Mouse (Mus musculus): Measurements from ENCODE around the gene Tgfbr3l. TPM values are rescaled to one million over a fixed set of nuclear protein-coding genes. Genes with fewer than 3 reads are reported as not detected.
A peak's percentile ranks its signal among the peaks of the same experiment; 100 is the strongest.

Gene Tgfbr3l
- total and polyA plus RNA-seq, 3 experiments: 4.5 to 35.0 (median 21.3) TPM

GRCm38 (mm10) chr8:4245737-4246136 is 2.3 kb upstream of the Tgfbr3l start:
- Histone ChIP-seq H3K4me1 (ENCODE audit: insufficient read depth, low read depth, low read length) (peaks cover 16% of the 10 kb centered on the region), H3K36me3 (replicated peaks) (peaks cover 100% of the 10 kb centered on the region), H3K4me3 (ENCODE audit: low read depth, low read length) (no peak overlapping the region), H3K9me3 (replicated peaks) (no peaks in the 10 kb centered on the region), H3K27me3 (ENCODE audit: insufficient read depth, low read length) (no peaks in the 10 kb centered on the region)
- ATAC-seq (ENCODE audit: extremely low read depth, insufficient number of reproducible peaks, low FRiP score, poor library complexity, severe bottlenecking) (no peak), DNase-seq (ENCODE audit: low spot score) (no peak)
- TF ChIP-seq GATA1 (IDR thresholded peaks at IDR 0.05; ENCODE audit: borderline replicate concordance, low read length) (no peak), GATA2 (IDR thresholded peaks at IDR 0.05; ENCODE audit: borderline replicate concordance, low read depth, low read length) (no peak), CTCF (IDR thresholded peaks at IDR 0.05; ENCODE audit: low read depth, low read length) (no peak), POLR2AphosphoS5 (IDR thresholded peaks at IDR 0.05; ENCODE audit: insufficient replicate concordance, low read depth, low read length) (no peak), TAL1 (conservative IDR thresholded peaks at IDR 0.05; ENCODE audit: low read depth, low read length) (no peak)

GRCm38 (mm10) chr8:4247241-4247640 is 773 bp upstream of the Tgfbr3l start:
- ATAC-seq (ENCODE audit: extremely low read depth, insufficient number of reproducible peaks, low FRiP score, poor library complexity, severe bottlenecking): no peak
- Histone ChIP-seq H3K4me3 (ENCODE audit: low read depth, low read length) (no peak overlapping the region), H3K4me1 (ENCODE audit: insufficient read depth, low read depth, low read length) (peaks cover 16% of the 10 kb centered on the region), H3K36me3 (replicated peaks) (peaks cover 91% of the 10 kb centered on the region), H3K27me3 (ENCODE audit: insufficient read depth, low read length) (no peaks in the 10 kb centered on the region), H3K9me3 (replicated peaks) (no peaks in the 10 kb centered on the region)
- DNase-seq (ENCODE audit: low spot score): no peak
- TF ChIP-seq TAL1 (conservative IDR thresholded peaks at IDR 0.05; ENCODE audit: low read depth, low read length) (no peak), CTCF (IDR thresholded peaks at IDR 0.05; ENCODE audit: low read depth, low read length) (no peak), GATA2 (IDR thresholded peaks at IDR 0.05; ENCODE audit: borderline replicate concordance, low read depth, low read length) (no peak), POLR2AphosphoS5 (IDR thresholded peaks at IDR 0.05; ENCODE audit: insufficient replicate concordance, low read depth, low read length) (no peak)

- peaks cover 74% of the 10 kb centered on the region for H3K36me3 ChIP-seq (replicated peaks)
- DNase-seq (ENCODE audit: low spot score) (no peak), ATAC-seq (ENCODE audit: extremely low read depth, insufficient number of reproducible peaks, low FRiP score, poor library complexity, severe bottlenecking) (no peak)
These were observed 1.2 kb downstream of the Tgfbr3l start for GRCm38 (mm10) chr8:4249213-4249612.

GRCm38 (mm10) chr8:4250306-4250970 is 2.4 kb downstream of the Tgfbr3l start:
- H3K9me3 ChIP-seq (replicated peaks): no peaks in the 10 kb centered on the region
- peaks cover 74% of the 10 kb centered on the region for H3K36me3 ChIP-seq (replicated peaks)
- TF ChIP-seq CTCF (IDR thresholded peaks at IDR 0.05; ENCODE audit: low read depth, low read length) (no peak), GATA2 (IDR thresholded peaks at IDR 0.05; ENCODE audit: borderline replicate concordance, low read depth, low read length) (no peak), GATA1 (IDR thresholded peaks at IDR 0.05; ENCODE audit: borderline replicate concordance, low read length) (no peak), TAL1 (conservative IDR thresholded peaks at IDR 0.05; ENCODE audit: low read depth, low read length) (no peak), POLR2AphosphoS5 (IDR thresholded peaks at IDR 0.05; ENCODE audit: insufficient replicate concordance, low read depth, low read length) (no peak)
- no peak for ATAC-seq (ENCODE audit: extremely low read depth, insufficient number of reproducible peaks, low FRiP score, poor library complexity, severe bottlenecking)
- peaks cover 27% of the 10 kb centered on the region for H3K4me1 ChIP-seq (ENCODE audit: insufficient read depth, low read depth, low read length)
- H3K27me3 ChIP-seq (ENCODE audit: insufficient read depth, low read length): no peaks in the 10 kb centered on the region
- no peak for DNase-seq (ENCODE audit: low spot score)
- no peak overlapping the region for H3K4me3 ChIP-seq (ENCODE audit: low read depth, low read length)

More at GRCm38 (mm10) chr8:4249213-4249612, 1.2 kb downstream of the Tgfbr3l start:
- no peak overlapping the region for H3K4me3 ChIP-seq (ENCODE audit: low read depth, low read length)
- H3K27me3 ChIP-seq (ENCODE audit: insufficient read depth, low read length): no peaks in the 10 kb centered on the region
- TF ChIP-seq POLR2AphosphoS5 (IDR thresholded peaks at IDR 0.05; ENCODE audit: insufficient replicate concordance, low read depth, low read length) (no peak), GATA1 (IDR thresholded peaks at IDR 0.05; ENCODE audit: borderline replicate concordance, low read length) (no peak), CTCF (IDR thresholded peaks at IDR 0.05; ENCODE audit: low read depth, low read length) (no peak), GATA2 (IDR thresholded peaks at IDR 0.05; ENCODE audit: borderline replicate concordance, low read depth, low read length) (no peak), TAL1 (conservative IDR thresholded peaks at IDR 0.05; ENCODE audit: low read depth, low read length) (no peak)
- peaks cover 25% of the 10 kb centered on the region for H3K4me1 ChIP-seq (ENCODE audit: insufficient read depth, low read depth, low read length)
- H3K9me3 ChIP-seq (replicated peaks): no peaks in the 10 kb centered on the region

GRCm38 (mm10) chr8:4252116-4252760 is 4.2 kb downstream of the Tgfbr3l start:
- Histone ChIP-seq H3K4me1 (ENCODE audit: insufficient read depth, low read depth, low read length) (peaks cover 25% of the 10 kb centered on the region), H3K4me3 (ENCODE audit: low read depth, low read length) (peak overlapping the region; percentile 82), H3K36me3 (replicated peaks) (peaks cover 74% of the 10 kb centered on the region), H3K9me3 (replicated peaks) (no peaks in the 10 kb centered on the region), H3K27me3 (ENCODE audit: insufficient read depth, low read length) (no peaks in the 10 kb centered on the region)
- DNase-seq (ENCODE audit: low spot score): no peak
- no peak for ATAC-seq (ENCODE audit: extremely low read depth, insufficient number of reproducible peaks, low FRiP score, poor library complexity, severe bottlenecking)
- TF ChIP-seq GATA2 (IDR thresholded peaks at IDR 0.05; ENCODE audit: borderline replicate concordance, low read depth, low read length): no peak
- TF ChIP-seq POLR2AphosphoS5 (IDR thresholded peaks at IDR 0.05; ENCODE audit: insufficient replicate concordance, low read depth, low read length): no peak
- TF ChIP-seq CTCF (IDR thresholded peaks at IDR 0.05; ENCODE audit: low read depth, low read length): no peak
- TF ChIP-seq GATA1 (IDR thresholded peaks at IDR 0.05; ENCODE audit: borderline replicate concordance, low read length): no peak
- no peak for TF ChIP-seq TAL1 (conservative IDR thresholded peaks at IDR 0.05; ENCODE audit: low read depth, low read length)
